Mouse (Mus musculus) limb, embryonic 14.5 days (tissue): ENCODE results near the gene Gjb3. TPM values are rescaled to one million over a fixed set of nuclear protein-coding genes. Genes with fewer than 3 reads are reported as not detected.

ENCODE experiments used
- ATAC-seq: fragments of 200-750 bp; cut with Nextera tagmentation; 2 replicates; pipeline ENCODE4 v1.8.0; 2017; ENCODE audit warnings: low read depth, moderate number of reproducible peaks, moderate TSS enrichment; ENCODE audit not compliant: low FRiP score
- DNase-seq: peaks from one replicate; pipeline ENCODE4 v3.0.0-alpha.2; 2015; ENCODE audit warnings: low spot score
- H3K27ac ChIP-seq: fragments of 300-500 bp; sonication (generic); replicated peaks from 2 replicates; pipeline ENCODE4 v1.5.1; 2014; ENCODE audit warnings: low read depth, mild to moderate bottlenecking, low read length, moderate library complexity, mixed read lengths
- H3K27me3 ChIP-seq: fragments of 300-500 bp; sonication (generic); 2 replicates; pipeline ENCODE4 v1.6.1; 2014; ENCODE audit warnings: low read length, mixed read lengths; ENCODE audit not compliant: control insufficient read depth, insufficient read depth
- H3K36me3 ChIP-seq: fragments of 300-500 bp; sonication (generic); 2 replicates; pipeline ENCODE4 v1.6.1; 2014; ENCODE audit warnings: mild to moderate bottlenecking, low read length, moderate library complexity, mixed read lengths; ENCODE audit not compliant: control insufficient read depth, insufficient read depth
- H3K4me1 ChIP-seq: fragments of 300-500 bp; sonication (generic); 2 replicates; pipeline ENCODE4 v1.6.1; 2014; ENCODE audit warnings: antibody characterized with exemption, low read length, mixed read lengths; ENCODE audit not compliant: control insufficient read depth, insufficient read depth
- H3K4me2 ChIP-seq: fragments of 300-500 bp; sonication (generic); replicated peaks from 2 replicates; pipeline ENCODE4 v1.6.1; 2014; ENCODE audit warnings: low read depth, mild to moderate bottlenecking, low read length, moderate library complexity; ENCODE audit not compliant: severe bottlenecking
- H3K4me3 ChIP-seq: fragments of 300-500 bp; sonication (generic); replicated peaks from 2 replicates; pipeline ENCODE4 v1.5.1; 2014; ENCODE audit warnings: low read length
- H3K9ac ChIP-seq: fragments of 300-500 bp; sonication (generic); 2 replicates; pipeline ENCODE4 v1.6.1; 2014; ENCODE audit warnings: mild to moderate bottlenecking, low read depth, low read length, moderate library complexity; ENCODE audit not compliant: severe bottlenecking
- H3K9me3 ChIP-seq: fragments of 300-500 bp; sonication (generic); 2 replicates; pipeline ENCODE4 v1.6.1; 2016; ENCODE audit warnings: low read length; ENCODE audit not compliant: control insufficient read depth
- POLR2A ChIP-seq: fragments of 200-500 bp; IDR thresholded peaks from 2 replicates; pipeline ENCODE4 v1.8.0; 2012; ENCODE audit warnings: inconsistent platforms, mild to moderate bottlenecking, moderate library complexity, borderline replicate concordance; ENCODE audit not compliant: insufficient read depth, insufficient read length; ENCODE audit errors: extremely low read depth
- WGBS: fragments of 180-500 bp; shearing (Covaris S2); extraction: QIAGEN DNeasy Blood & Tissue Kit; methylation state at CpG from one replicate; pipeline ENCODE4 v1.1.7; 2014; 5-methylcytosine and 5-hydroxymethylcytosine counted together
- polyA plus RNA-seq, 2 experiments: library from polyadenylated mRNA; depleted of rRNA in 1 of 2; stranded (reverse) in 1 of 2; unstranded in 1 of 2; fragments of >200 nt; fragmentation: Nextera tagmentation in 1 of 2; extraction: Ambion mirVana in 1 of 2; gene quantifications; 2 replicates each; pipeline versions ENCODE4 v1.2.1 to v1.2.3; 2012 to 2014

The Gjb3 gene
- polyA plus RNA-seq, 2 experiments = 5.3 to 10.0 TPM

DNA sequence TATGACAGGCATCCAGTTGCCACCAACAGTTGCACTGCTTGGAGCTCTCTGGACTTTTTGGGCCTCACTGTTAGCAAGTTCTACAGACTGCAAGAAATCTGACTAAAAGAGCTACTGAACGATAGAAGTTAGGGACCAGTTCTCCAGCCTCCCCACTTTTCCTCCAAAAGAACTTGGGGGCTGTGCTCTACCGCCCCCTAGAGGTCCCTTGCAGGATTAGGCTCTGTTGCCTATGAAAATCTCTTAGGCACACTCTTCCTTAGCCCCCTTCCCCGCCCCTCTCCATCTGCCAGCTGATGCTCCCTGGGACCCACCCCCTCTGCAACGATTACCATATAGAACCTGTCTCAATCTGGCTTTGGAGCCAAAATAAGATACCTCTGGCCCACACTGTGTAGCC, 32.7 kb upstream of the Gjb3 start:
- Histone ChIP-seq H3K27ac (no peak overlapping the region), H3K9ac (no peak overlapping the region), H3K27me3 (no peaks in the 10 kb centered on the region), H3K9me3 (no peaks in the 10 kb centered on the region), H3K4me1 (no peaks in the 10 kb centered on the region), H3K4me3 (no peak overlapping the region), H3K4me2 (no peak overlapping the region), H3K36me3 (no peaks in the 10 kb centered on the region)
- DNase-seq (no peak), ATAC-seq (no peak)
- TF ChIP-seq POLR2A = no peak
- 57% methylated on average over 4 of the region's 4 CpGs for WGBS

DNA sequence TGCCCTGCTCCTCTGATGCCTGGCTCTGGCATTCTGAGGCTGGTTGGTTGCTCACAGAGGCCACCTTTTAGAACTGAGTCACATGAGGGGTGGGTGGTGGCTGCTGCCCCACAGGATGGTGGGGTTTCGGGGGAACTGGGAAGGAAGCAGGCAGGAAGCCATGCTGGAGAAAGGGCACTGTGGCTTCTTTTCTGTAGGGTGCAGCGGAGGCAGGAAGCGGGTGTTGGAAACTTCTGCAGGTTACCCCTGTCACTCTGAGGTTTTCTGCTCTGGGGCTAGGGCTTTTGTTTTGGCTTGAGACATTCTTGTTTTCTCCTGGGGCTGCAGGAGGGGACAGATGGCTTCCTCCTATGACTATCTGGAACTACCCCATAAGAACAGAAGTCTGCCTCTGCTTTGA, 31.9 kb upstream of the Gjb3 start:
- no peaks in the 10 kb centered on the region for H3K36me3 ChIP-seq
- H3K27me3 ChIP-seq = no peaks in the 10 kb centered on the region
- no peak overlapping the region for H3K27ac ChIP-seq
- H3K9me3 ChIP-seq = no peaks in the 10 kb centered on the region
- DNase-seq = no peak
- 90% methylated on average over 3 of the region's 3 CpGs for WGBS
- no peak for TF ChIP-seq POLR2A
- no peaks in the 10 kb centered on the region for H3K4me1 ChIP-seq
- no peak overlapping the region for H3K4me3 ChIP-seq
- no peak for ATAC-seq
- H3K4me2 ChIP-seq = no peak overlapping the region
- no peak overlapping the region for H3K9ac ChIP-seq

DNA sequence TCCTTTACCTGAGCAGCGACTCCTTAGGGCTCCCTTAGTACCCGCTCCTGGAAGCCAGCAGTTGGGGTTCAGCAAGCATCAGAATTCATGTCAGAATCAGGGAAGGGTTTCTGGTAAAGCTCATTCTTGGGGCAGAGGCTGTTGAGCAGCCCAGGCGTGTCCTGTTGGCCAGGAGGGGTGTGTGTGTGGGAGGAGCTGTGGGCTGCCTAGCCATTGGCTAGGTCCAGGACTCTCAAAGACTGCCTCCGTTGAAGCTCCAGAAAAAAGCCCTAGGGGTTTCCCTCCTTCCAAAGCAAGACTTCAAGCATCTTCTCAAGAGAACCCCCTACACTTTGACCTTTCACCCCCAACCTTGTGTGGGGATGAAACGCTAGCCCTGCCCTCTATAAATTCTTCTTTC, 27.4 kb upstream of the Gjb3 start, which contains the start of gene Gjb5:
TSS of gene Gjb5 (minus strand) at position 164 of the 400 bp plus-strand sequence.
- WGBS = 26% methylated on average over 5 of the region's 5 CpGs
- DNase-seq = no peak

GRCm38 (mm10) chr4:127354506-127355485, 24.2 kb upstream of the Gjb3 start:
- H3K9me3 ChIP-seq = no peaks in the 10 kb centered on the region
- peaks cover 12% of the 10 kb centered on the region; the same call in 1 of the 2 replicates for H3K4me1 ChIP-seq
- 50% methylated on average over 15 of the region's 15 CpGs for WGBS
- ATAC-seq (no peak), DNase-seq (no peak)
- no peaks in the 10 kb centered on the region for H3K36me3 ChIP-seq
- H3K4me2 ChIP-seq = no peak overlapping the region
- H3K27ac ChIP-seq = no peak overlapping the region
- TF ChIP-seq POLR2A = no peak
- no peak overlapping the region for H3K4me3 ChIP-seq
- no peak overlapping the region for H3K9ac ChIP-seq
- no peaks in the 10 kb centered on the region for H3K27me3 ChIP-seq

More for the DNA sequence above, 27.4 kb upstream of the Gjb3 start, which contains the start of gene Gjb5:
- no peak within 1 kb of the TSS for H3K4me2 ChIP-seq
- H3K4me3 ChIP-seq = no peak within 1 kb of the TSS
- no peak within 1 kb of the TSS for H3K9ac ChIP-seq
- peaks cover 12% of the 10 kb centered on the region; the same call in 1 of the 2 replicates for H3K4me1 ChIP-seq
- no peak within 1 kb of the TSS for H3K27ac ChIP-seq
- no peaks in the 10 kb centered on the region for H3K36me3 ChIP-seq
- ATAC-seq = no peak
- no peak for TF ChIP-seq POLR2A
- no peaks in the 10 kb centered on the region for H3K27me3 ChIP-seq
- H3K9me3 ChIP-seq = no peaks in the 10 kb centered on the region

GRCm38 (mm10) chr4:127353951-127354438, 23.4 kb upstream of the Gjb3 start, which contains the start of gene Gjb4:
Gjb4 (minus strand) TSS chr4:127354081.
- 57% methylated on average over 8 of the region's 8 CpGs for WGBS
- H3K27ac ChIP-seq = no peak within 1 kb of the TSS
- no peak within 1 kb of the TSS for H3K4me2 ChIP-seq
- H3K4me1 ChIP-seq = peaks cover 12% of the 10 kb centered on the region; the same call in 1 of the 2 replicates
- no peaks in the 10 kb centered on the region for H3K27me3 ChIP-seq
- no peaks in the 10 kb centered on the region for H3K9me3 ChIP-seq
- DNase-seq (no peak), ATAC-seq (no peak)
- H3K9ac ChIP-seq = no peak within 1 kb of the TSS
- TF ChIP-seq POLR2A = no peak
- H3K36me3 ChIP-seq = no peaks in the 10 kb centered on the region
- H3K4me3 ChIP-seq = no peak within 1 kb of the TSS
